Mouse (Mus musculus) midbrain, embryonic 14.5 days (tissue): Measurements from ENCODE around the gene Lin37. TPM values are rescaled to one million over a fixed set of nuclear protein-coding genes. Genes with fewer than 3 reads are reported as not detected.

ENCODE experiments used
- ATAC-seq: fragments of 200-750 bp; cut with Nextera tagmentation; 2 replicates; pipeline ENCODE4 v1.8.0; 2017; ENCODE audit warnings: moderate number of reproducible peaks, moderate library complexity; ENCODE audit not compliant: low FRiP score, low TSS enrichment
- DNase-seq: peaks from one replicate; pipeline ENCODE4 v3.0.0-alpha.2; 2015
- H3K27ac ChIP-seq: fragments of 300-500 bp; sonication (generic); replicated peaks from 2 replicates; pipeline ENCODE4 v1.5.1; 2014; ENCODE audit warnings: mild to moderate bottlenecking, low read depth, low read length, moderate library complexity
- H3K27me3 ChIP-seq: fragments of 300-500 bp; sonication (generic); 2 replicates; pipeline ENCODE4 v1.6.1; 2014; ENCODE audit warnings: low read length, control low read depth, mixed read lengths; ENCODE audit not compliant: control insufficient read depth, insufficient read depth
- H3K36me3 ChIP-seq: fragments of 300-500 bp; sonication (generic); 2 replicates; pipeline ENCODE4 v1.6.1; 2014; ENCODE audit warnings: low read length, control low read depth; ENCODE audit not compliant: control insufficient read depth, insufficient read depth
- H3K4me1 ChIP-seq: fragments of 300-500 bp; sonication (generic); 2 replicates; pipeline ENCODE4 v1.6.1; 2014; ENCODE audit warnings: mild to moderate bottlenecking, antibody characterized with exemption, low read length, control low read depth; ENCODE audit not compliant: control insufficient read depth, insufficient read depth
- H3K4me2 ChIP-seq: fragments of 300-500 bp; sonication (generic); 2 replicates; pipeline ENCODE4 v1.6.1; 2014; ENCODE audit warnings: mild to moderate bottlenecking, low read length, moderate library complexity
- H3K4me3 ChIP-seq: fragments of 300-500 bp; sonication (generic); replicated peaks from 2 replicates; pipeline ENCODE4 v1.5.1; 2014; ENCODE audit warnings: low read depth, low read length
- H3K9ac ChIP-seq: fragments of 300-500 bp; sonication (generic); replicated peaks from 2 replicates; pipeline ENCODE4 v1.6.1; 2014; ENCODE audit warnings: mild to moderate bottlenecking, low read length, moderate library complexity
- H3K9me3 ChIP-seq: fragments of 300-500 bp; sonication (generic); 2 replicates; pipeline ENCODE4 v1.6.1; 2016; ENCODE audit warnings: low read length, control low read depth, mixed read lengths; ENCODE audit not compliant: control insufficient read depth
- WGBS: fragments of 180-500 bp; shearing (Covaris S2); extraction: QIAGEN DNeasy Blood & Tissue Kit; methylation state at CpG from one replicate; pipeline ENCODE4 v1.1.7; 2014; 5-methylcytosine and 5-hydroxymethylcytosine counted together
- polyA plus RNA-seq: library from polyadenylated mRNA; unstranded; fragments of >200 nt; fragmentation: Nextera tagmentation; extraction: Ambion mirVana; gene quantifications from 2 replicates; pipeline ENCODE4 v1.2.1, GENCODE M21; 2014

Lin37 gene
- polyA plus RNA-seq, 1 experiment from 2014 or later = 49.9 TPM

DNA sequence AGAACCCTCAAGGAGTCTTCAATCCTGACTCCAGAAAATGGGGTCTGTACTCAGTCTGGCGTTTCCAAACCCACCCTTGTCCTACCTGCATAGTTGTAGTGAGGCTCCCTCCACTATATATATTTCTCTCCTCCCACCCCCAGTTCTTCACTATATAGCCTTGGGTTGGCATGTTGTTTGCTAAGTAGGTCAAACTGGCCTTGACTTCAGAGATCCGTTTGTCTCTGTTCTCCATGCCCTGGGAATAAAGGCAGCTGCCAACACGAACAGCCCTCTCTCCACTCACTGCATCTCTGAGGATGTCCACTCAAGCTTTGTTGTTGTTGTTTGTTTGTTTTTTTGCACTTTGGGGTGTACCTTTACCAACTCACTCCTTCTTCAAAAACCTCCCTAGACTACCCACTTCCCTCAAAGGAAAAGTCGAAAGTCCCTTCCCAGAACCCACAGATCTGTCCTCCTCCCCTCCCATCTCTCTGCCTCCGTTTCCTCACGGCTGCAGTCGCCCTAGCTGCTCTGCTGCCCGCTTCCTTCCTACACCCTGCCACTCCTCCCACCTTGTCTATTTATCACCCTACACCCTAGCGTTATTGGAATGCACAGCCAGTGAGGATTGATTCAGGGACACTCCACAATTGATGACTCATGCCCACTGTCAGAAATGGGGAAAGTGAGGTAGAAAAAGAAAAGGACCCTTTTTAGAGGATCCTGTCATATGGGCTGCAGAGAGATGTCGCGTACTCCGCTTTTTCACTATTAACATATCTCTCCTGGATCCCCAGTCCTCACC lies 789 bp downstream of the Lin37 start:
- WGBS = 16% methylated on average over 12 of the region's 12 CpGs
- Histone ChIP-seq H3K4me1 (peaks cover 15% of the 10 kb centered on the region), H3K9ac (peak overlapping the region; percentile 67), H3K9me3 (no peaks in the 10 kb centered on the region), H3K27ac (no peak overlapping the region), H3K27me3 (no peaks in the 10 kb centered on the region), H3K4me3 (peak overlapping the region; percentile 50), H3K4me2 (peak overlapping the region; percentile 71), H3K36me3 (peaks cover 33% of the 10 kb centered on the region)
- ATAC-seq = no peak
- no peak for DNase-seq

DNA sequence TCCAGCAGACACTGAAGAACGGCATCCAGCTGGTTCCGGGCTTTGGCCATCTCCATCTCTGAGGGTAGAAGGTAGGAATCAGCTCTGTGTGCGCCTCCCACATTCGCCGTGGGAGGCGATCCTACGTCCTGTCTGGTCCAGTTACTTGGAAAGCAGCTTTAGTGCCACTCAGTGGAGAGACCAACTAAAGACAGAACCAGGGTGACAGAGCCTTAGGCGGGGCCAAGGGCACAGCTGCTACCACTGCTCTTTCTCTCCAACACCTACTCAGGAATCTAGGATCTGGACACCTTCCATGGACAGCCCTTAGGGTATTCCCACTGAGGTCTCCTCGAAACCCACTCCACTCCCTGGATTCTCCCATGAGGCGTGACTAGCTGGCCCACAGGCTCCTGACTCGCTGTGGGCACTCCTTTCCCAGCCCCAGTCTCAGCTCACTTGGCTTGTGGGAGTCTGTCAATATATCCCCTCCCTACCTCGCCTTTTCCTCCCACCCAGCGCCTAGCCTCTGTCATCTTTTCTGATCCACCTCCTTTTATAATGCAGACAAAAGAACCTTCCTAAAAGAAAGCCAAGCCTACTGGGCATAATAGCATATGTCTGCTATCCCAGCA lies 1.6 kb downstream of the Lin37 start:
- Histone ChIP-seq H3K9ac (no peak overlapping the region), H3K4me2 (peak overlapping the region; percentile 71), H3K4me1 (peaks cover 19% of the 10 kb centered on the region), H3K27me3 (no peaks in the 10 kb centered on the region), H3K4me3 (0 out of 2 replicates have a peak overlapping the region, but pooled peaks have one; percentile 50), H3K36me3 (peaks cover 33% of the 10 kb centered on the region), H3K27ac (no peak overlapping the region), H3K9me3 (no peaks in the 10 kb centered on the region)
- DNase-seq = no peak
- no peak for ATAC-seq
- WGBS = 87% methylated on average over 13 of the region's 13 CpGs

DNA sequence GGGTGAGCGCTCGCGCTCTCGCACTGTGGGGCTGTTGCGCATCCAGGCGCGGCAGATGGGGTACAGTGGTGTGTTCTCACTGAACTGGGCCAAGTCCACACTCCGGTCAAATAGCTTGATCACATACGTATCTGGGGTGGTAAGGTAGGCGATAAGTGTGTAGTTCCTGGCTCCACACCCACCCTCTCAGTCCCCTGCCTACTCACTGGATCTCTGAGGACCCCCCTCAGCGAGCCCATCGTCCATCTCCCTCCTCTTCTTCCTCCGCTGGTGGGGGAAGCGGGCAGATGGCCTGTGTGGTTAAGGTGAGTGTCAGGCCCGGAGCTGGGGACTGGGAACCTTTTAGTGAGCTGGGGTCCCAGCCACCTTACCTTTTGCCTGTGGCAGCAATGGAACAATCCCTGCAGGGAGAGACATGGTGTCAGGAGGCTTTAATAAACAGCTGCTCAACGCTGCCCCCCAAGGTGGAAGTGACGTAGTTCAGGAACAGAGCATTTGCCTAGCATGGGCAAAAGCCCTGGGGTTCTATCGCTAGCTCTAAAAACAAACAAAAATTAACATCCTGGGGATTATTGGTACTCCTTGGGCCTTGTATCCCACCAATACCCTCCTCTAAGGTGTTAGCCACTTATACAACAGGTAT lies 2.6 kb downstream of the Lin37 start:
- no peak for ATAC-seq
- H3K27ac ChIP-seq = no peak overlapping the region
- H3K9me3 ChIP-seq = no peaks in the 10 kb centered on the region
- WGBS = 92% methylated on average over 18 of the region's 18 CpGs
- H3K9ac ChIP-seq = no peak overlapping the region
- no peak overlapping the region for H3K4me3 ChIP-seq
- H3K4me1 ChIP-seq = peaks cover 24% of the 10 kb centered on the region
- peaks cover 33% of the 10 kb centered on the region for H3K36me3 ChIP-seq
- peak; percentile 15 for DNase-seq
- no peak overlapping the region for H3K4me2 ChIP-seq
- no peaks in the 10 kb centered on the region for H3K27me3 ChIP-seq

DNA sequence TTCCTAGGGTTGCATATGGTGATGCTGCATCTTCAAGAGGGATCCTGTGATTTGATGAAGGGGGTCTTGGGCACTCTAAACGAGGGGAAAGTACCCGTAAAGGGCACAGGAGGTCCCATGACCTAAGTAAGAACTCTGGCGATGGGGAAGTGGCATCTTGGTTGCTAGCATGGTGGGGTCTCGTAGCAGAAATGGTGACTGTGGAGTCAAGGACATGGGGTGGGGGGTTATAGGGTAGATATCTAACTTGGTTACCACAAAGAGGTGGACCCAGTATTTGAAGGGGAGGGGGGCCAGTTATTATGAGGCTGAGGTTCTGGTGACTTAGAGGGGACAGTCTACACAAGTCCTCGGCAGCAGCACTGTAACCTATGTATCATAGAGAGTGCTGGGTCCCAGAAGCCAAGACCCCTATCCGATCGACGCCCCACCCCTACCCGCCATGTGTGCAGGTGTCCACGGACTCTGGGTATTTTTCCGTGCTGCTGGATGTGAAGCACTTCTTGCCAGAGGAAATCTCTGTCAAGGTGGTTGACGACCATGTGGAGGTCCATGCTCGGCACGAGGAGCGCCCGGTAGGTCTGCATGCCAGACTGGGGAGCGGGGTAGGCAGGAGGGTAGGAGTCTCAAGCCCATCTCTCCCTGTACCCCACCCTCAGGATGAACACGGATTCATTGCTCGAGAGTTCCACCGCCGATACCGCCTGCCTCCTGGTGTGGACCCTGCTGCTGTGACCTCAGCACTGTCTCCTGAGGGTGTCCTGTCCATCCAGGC lies 5.6 kb downstream of the Lin37 start:
- no peaks in the 10 kb centered on the region for H3K27me3 ChIP-seq
- H3K4me1 ChIP-seq = peaks cover 18% of the 10 kb centered on the region
- H3K36me3 ChIP-seq = peaks cover 35% of the 10 kb centered on the region
- no peak for ATAC-seq
- no peak overlapping the region; the same call in 1 of the 2 replicates for H3K9ac ChIP-seq
- no peak overlapping the region for H3K4me3 ChIP-seq
- peak overlapping the region; percentile 74; the same call in 1 of the 2 replicates for H3K4me2 ChIP-seq
- no peaks in the 10 kb centered on the region for H3K9me3 ChIP-seq
- 83% methylated on average over 22 of the region's 22 CpGs for WGBS
- DNase-seq = no peak
- no peak overlapping the region for H3K27ac ChIP-seq

DNA sequence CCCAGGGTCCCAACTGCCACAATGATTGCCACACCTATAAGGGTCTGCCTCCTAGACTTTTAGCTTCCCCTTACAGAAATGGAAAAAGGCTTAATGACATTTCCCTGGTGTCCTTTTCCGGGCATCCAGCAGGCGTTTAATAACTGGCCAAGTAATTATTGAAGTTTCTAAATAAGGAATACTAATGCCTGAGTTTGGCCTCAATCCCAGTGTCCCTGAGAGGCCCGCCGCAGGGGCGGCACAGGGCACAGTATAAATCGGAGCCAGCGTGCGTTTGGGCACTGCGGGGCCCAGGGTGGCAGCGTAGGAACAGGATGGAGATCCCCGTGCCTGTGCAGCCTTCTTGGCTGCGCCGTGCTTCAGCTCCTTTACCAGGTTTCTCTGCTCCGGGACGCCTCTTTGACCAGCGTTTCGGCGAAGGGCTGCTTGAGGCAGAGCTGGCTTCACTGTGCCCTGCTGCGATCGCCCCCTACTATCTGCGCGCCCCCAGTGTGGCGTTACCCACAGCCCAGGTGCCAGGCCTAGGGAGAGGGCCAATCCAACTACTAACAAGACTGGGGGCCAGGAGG lies 6.5 kb downstream of the Lin37 start:
- H3K27ac ChIP-seq = peak overlapping the region; percentile 84
- peak; percentile 15; the same call in 1 of the 2 replicates for ATAC-seq
- WGBS = 9% methylated on average over 23 of the region's 23 CpGs
- peaks cover 10% of the 10 kb centered on the region for H3K4me1 ChIP-seq
- H3K27me3 ChIP-seq = no peaks in the 10 kb centered on the region
- peak overlapping the region; percentile 74 for H3K4me2 ChIP-seq
- peak; percentile 53 for DNase-seq
- peaks cover 38% of the 10 kb centered on the region for H3K36me3 ChIP-seq
- no peaks in the 10 kb centered on the region for H3K9me3 ChIP-seq
- peak overlapping the region; percentile 27; the same call in 1 of the 2 replicates for H3K9ac ChIP-seq
- H3K4me3 ChIP-seq = peak overlapping the region; percentile 52

DNA sequence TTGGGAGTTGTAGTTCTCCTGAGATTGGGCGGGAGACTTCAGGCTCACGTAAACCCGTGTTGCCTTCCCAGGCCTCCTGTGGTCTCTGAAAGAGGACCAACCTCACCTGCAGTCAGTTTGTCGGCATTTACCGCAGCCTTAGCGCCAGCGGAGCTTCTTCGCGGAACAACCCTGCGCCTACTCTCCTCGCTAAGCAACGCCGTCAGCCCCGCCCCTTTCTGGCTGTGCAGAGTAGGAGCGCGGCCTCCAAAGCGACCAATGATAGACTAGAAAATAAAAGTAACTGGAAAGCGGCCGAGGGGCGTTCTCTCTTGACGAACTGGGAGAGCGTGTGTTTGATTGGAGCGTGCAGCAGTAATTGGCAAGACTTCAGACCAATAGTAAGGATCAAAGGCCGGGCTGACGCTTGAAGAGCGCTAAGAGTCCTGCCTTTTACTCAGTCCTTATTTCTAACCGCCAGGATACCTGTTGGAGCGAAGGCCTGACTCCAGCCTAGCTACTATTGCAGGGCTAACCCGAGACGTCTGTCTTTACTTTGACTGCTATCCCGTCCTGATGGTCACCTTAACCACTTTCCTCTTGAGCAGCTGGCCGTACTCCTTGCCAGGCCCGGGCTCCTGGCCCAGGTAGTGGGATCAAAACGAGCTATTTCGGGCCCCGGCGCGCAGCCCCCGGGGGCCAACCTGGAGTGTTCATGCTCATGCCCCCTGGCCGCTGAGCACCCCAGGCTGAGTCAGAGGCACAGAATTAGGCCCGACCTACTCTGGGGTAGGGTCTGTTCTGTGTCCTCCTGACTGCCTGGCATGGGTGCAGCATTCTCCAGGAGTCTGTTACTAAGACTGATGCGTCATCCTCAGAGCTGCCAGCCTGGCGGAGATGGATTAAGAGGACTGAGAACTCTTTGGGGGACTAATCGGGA lies 7.3 kb downstream of the Lin37 start, which contains the start of the genes Hspb6 and Proser3:
TSS of gene Hspb6 (plus strand) at position 77 of the 919 bp plus-strand sequence.
TSS of gene Proser3 (minus strand) at position 198 of the 919 bp plus-strand sequence.
- Histone ChIP-seq H3K4me3 (peak within 1 kb of the TSS; percentile 52), H3K9ac (peak within 1 kb of the TSS; percentile 27; the same call in 1 of the 2 replicates), H3K27ac (peak within 1 kb of the TSS; percentile 84), H3K4me1 (peaks cover 10% of the 10 kb centered on the region), H3K36me3 (peaks cover 40% of the 10 kb centered on the region), H3K9me3 (no peaks in the 10 kb centered on the region), H3K27me3 (no peaks in the 10 kb centered on the region), H3K4me2 (peak within 1 kb of the TSS; percentile 74)
- DNase-seq (peak; percentile 98), ATAC-seq (peak; percentile 93)
- WGBS = under 1% methylated on average over 44 of the region's 44 CpGs

DNA sequence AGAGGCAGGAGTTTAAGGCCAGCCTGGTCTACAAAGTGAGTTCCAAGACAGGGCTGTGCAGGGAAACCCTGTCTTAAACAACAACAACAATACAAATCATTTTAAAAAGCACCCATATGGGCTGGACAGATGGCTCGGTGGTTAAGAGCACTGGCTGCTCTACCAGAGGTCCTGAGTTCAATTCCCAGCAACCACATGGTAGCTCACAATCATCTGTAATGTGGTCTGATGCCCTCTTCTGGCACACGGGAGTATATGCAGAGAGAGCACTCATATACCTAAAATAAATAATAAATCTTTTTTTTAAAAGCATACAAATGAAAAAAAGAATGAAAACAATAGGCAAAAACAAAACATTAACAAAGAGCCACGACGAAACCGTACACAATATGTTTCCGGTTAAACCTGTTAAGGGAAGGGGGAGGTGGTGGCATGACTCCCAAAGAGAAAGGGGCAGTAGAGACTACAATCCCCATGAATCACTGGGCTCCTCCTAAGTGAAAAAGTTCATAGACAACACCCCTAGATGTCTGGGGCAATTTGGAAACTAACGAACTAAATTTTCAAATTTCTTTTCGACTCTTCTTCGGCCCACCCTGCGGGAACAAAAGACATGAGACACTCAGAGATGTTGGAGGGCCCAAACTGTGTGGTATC lies 8.1 kb downstream of the Lin37 start:
- DNase-seq (peak; percentile 86), ATAC-seq (peak; percentile 70)
- Histone ChIP-seq H3K4me3 (peak overlapping the region; percentile 52), H3K4me1 (peaks cover 10% of the 10 kb centered on the region), H3K36me3 (peaks cover 32% of the 10 kb centered on the region), H3K9ac (no peak overlapping the region; the same call in 1 of the 2 replicates), H3K9me3 (no peaks in the 10 kb centered on the region), H3K4me2 (peak overlapping the region; percentile 74), H3K27me3 (no peaks in the 10 kb centered on the region), H3K27ac (peak overlapping the region; percentile 84)
- 1% methylated on average over 10 of the region's 10 CpGs for WGBS
